Mouse (Mus musculus): ENCODE measurements at regions not wholly inside any gene's neighbourhood (a gene's known extent, or its start where the extent isn't known, plus 50 kb on each side); places are given as distances from the start of the nearest gene placed in this dataset.
"Not testable (repeated sequence)": the region's sequence is repeated elsewhere in the genome, so short reads cannot be mapped to it uniquely, and the experiment has no call there.

DNA sequence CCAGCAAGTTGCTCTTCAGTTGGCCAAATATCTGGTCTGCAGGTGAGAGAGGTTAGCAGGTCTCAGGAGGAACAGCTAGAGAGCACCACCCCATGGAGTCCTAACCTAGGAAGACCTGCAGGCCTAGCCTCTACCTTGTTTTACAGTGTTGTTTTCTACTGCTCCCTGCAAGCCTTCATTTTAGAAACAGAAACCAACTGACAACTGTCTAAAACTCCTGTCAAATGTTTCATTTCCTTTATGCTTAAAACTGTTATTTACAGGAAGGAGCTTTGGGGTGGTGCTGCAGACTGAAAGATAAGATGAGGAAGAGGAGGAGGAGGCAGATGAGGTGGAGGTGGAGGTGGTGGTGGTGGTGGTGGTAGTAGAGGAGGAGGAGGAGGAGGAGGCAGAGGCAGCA, 96.6 kb upstream of the Selenop start:
- H3K9ac ChIP-seq (ENCODE audit: low read length): no peak overlapping the region
- H3K9me3 ChIP-seq (ENCODE audit: control insufficient read depth, low read length): no peaks in the 10 kb centered on the region
- H3K27me3 ChIP-seq (replicated peaks; ENCODE audit: control insufficient read depth, insufficient read depth, low read length): no peaks in the 10 kb centered on the region
- no peak overlapping the region for H3K4me3 ChIP-seq (ENCODE audit: low read depth, low read length)
- H3K4me2 ChIP-seq (ENCODE audit: low read length): no peak overlapping the region
- H3K27ac ChIP-seq (ENCODE audit: low read depth): no peak overlapping the region
- H3K36me3 ChIP-seq (ENCODE audit: control insufficient read depth, insufficient read depth, low read length): no peaks in the 10 kb centered on the region
- H3K4me1 ChIP-seq (replicated peaks; ENCODE audit: control insufficient read depth, insufficient read depth, low read length): no peaks in the 10 kb centered on the region
- no peak for DNase-seq (ENCODE audit: low spot score)
- ATAC-seq (replicated peaks; ENCODE audit: low FRiP score, low TSS enrichment, low read depth): no peak

DNA sequence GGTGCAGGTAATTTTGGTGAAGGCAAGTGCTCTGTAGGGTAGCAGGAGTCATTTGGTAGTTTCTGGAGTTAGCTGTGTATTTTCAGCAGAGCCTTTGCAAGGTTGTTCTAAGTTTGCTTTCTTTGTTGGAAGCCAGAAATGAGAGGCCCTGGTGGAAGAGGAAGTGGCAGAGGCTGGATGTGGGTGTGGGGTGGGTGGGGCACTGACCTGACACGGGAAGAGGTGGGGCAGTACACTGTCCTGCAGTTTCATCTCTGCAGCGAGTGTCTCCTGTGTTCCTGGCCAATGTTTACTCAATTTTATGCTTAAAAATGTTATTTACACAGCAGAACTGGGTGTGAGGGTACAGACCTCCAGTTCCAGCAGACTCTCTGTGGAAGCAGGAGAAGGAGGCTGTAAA, 94.3 kb upstream of the Selenop start:
- WGBS: 33% methylated on average over 2 of the region's 2 CpGs
- no peak overlapping the region for H3K9ac ChIP-seq (ENCODE audit: low read length)
- no peak overlapping the region for H3K27ac ChIP-seq (ENCODE audit: low read depth)
- no peaks in the 10 kb centered on the region for H3K27me3 ChIP-seq (replicated peaks; ENCODE audit: control insufficient read depth, insufficient read depth, low read length)
- H3K4me3 ChIP-seq (ENCODE audit: low read depth, low read length): no peak overlapping the region
- no peaks in the 10 kb centered on the region for H3K36me3 ChIP-seq (ENCODE audit: control insufficient read depth, insufficient read depth, low read length)
- H3K4me2 ChIP-seq (ENCODE audit: low read length): no peak overlapping the region
- H3K9me3 ChIP-seq (ENCODE audit: control insufficient read depth, low read length): no peaks in the 10 kb centered on the region
- no peaks in the 10 kb centered on the region for H3K4me1 ChIP-seq (replicated peaks; ENCODE audit: control insufficient read depth, insufficient read depth, low read length)
- DNase-seq (ENCODE audit: low spot score) (no peak), ATAC-seq (replicated peaks; ENCODE audit: low FRiP score, low TSS enrichment, low read depth) (0 out of 2 replicates have a peak, but pooled peaks have one; percentile 36)

GRCm38 (mm10) chr15:3174848-3175247, 93.5 kb upstream of the Selenop start:
- ATAC-seq (replicated peaks; ENCODE audit: low FRiP score, low TSS enrichment, low read depth) (no peak), DNase-seq (ENCODE audit: low spot score) (no peak)
- Histone ChIP-seq H3K4me2 (ENCODE audit: low read length) (no peak overlapping the region), H3K4me1 (replicated peaks; ENCODE audit: control insufficient read depth, insufficient read depth, low read length) (no peaks in the 10 kb centered on the region), H3K9me3 (ENCODE audit: control insufficient read depth, low read length) (no peaks in the 10 kb centered on the region), H3K9ac (ENCODE audit: low read length) (no peak overlapping the region), H3K4me3 (ENCODE audit: low read depth, low read length) (no peak overlapping the region), H3K27ac (ENCODE audit: low read depth) (no peak overlapping the region), H3K36me3 (ENCODE audit: control insufficient read depth, insufficient read depth, low read length) (no peaks in the 10 kb centered on the region), H3K27me3 (replicated peaks; ENCODE audit: control insufficient read depth, insufficient read depth, low read length) (no peaks in the 10 kb centered on the region)
- 38% methylated on average over 2 of the region's 2 CpGs for WGBS

GRCm38 (mm10) chr15:3201912-3202653, 66.3 kb upstream of the Selenop start:
- DNase-seq (ENCODE audit: low spot score) (peak; percentile 60), ATAC-seq (replicated peaks; ENCODE audit: low FRiP score, low TSS enrichment, low read depth) (peak; percentile 66; the same call in 1 of the 2 replicates)

GRCm38 (mm10) chr15:3205522-3205921, 62.8 kb upstream of the Selenop start:
- no peak overlapping the region for H3K9ac ChIP-seq (ENCODE audit: low read length)
- no peak for ATAC-seq (replicated peaks; ENCODE audit: low FRiP score, low TSS enrichment, low read depth)

More at GRCm38 (mm10) chr15:3201912-3202653, 66.3 kb upstream of the Selenop start:
- Histone ChIP-seq H3K27me3 (replicated peaks; ENCODE audit: control insufficient read depth, insufficient read depth, low read length) (no peaks in the 10 kb centered on the region), H3K27ac (ENCODE audit: low read depth) (no peak overlapping the region), H3K4me1 (replicated peaks; ENCODE audit: control insufficient read depth, insufficient read depth, low read length) (no peaks in the 10 kb centered on the region), H3K4me2 (ENCODE audit: low read length) (no peak overlapping the region), H3K36me3 (ENCODE audit: control insufficient read depth, insufficient read depth, low read length) (no peaks in the 10 kb centered on the region), H3K9me3 (ENCODE audit: control insufficient read depth, low read length) (no peaks in the 10 kb centered on the region), H3K9ac (ENCODE audit: low read length) (no peak overlapping the region), H3K4me3 (ENCODE audit: low read depth, low read length) (no peak overlapping the region)
- 81% methylated on average over 2 of the region's 2 CpGs for WGBS

DNA sequence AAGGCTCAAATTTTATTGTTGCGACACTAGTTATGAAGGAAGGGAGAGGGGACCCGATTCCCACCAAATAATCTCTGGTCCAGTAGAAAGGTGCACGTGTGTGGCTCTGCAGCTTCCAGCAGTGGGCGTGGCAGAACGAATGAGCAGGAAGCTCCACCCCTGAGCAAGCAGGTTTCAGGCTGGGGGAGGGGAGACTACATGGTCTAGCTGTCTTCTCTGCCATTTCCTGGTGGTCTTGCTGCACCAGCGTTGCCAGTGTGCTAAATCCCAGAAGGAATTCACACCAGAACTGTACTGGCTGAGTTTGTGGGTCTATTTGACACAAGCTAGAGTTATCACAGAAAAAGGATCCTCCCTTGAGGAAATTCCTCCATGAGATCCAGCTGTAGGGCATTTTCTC, 62.3 kb upstream of the Selenop start:
- WGBS: 55% methylated on average over 6 of the region's 6 CpGs
- not testable (repeated sequence) for H3K9me3 ChIP-seq (ENCODE audit: control insufficient read depth, low read length); H3K4me3 ChIP-seq (ENCODE audit: low read depth, low read length); H3K27ac ChIP-seq (ENCODE audit: low read depth); ATAC-seq (replicated peaks; ENCODE audit: low FRiP score, low TSS enrichment, low read depth); H3K4me2 ChIP-seq (ENCODE audit: low read length); H3K27me3 ChIP-seq (replicated peaks; ENCODE audit: control insufficient read depth, insufficient read depth, low read length); DNase-seq (ENCODE audit: low spot score); H3K9ac ChIP-seq (ENCODE audit: low read length); H3K4me1 ChIP-seq (replicated peaks; ENCODE audit: control insufficient read depth, insufficient read depth, low read length); H3K36me3 ChIP-seq (ENCODE audit: control insufficient read depth, insufficient read depth, low read length)

More at GRCm38 (mm10) chr15:3205522-3205921, 62.8 kb upstream of the Selenop start:
- Histone ChIP-seq H3K4me3 (ENCODE audit: low read depth, low read length) (no peak overlapping the region), H3K4me2 (ENCODE audit: low read length) (no peak overlapping the region), H3K27me3 (replicated peaks; ENCODE audit: control insufficient read depth, insufficient read depth, low read length) (no peaks in the 10 kb centered on the region), H3K36me3 (ENCODE audit: control insufficient read depth, insufficient read depth, low read length) (no peaks in the 10 kb centered on the region), H3K4me1 (replicated peaks; ENCODE audit: control insufficient read depth, insufficient read depth, low read length) (no peaks in the 10 kb centered on the region), H3K9me3 (ENCODE audit: control insufficient read depth, low read length) (0 out of 2 replicates have a peak, but pooled peaks cover 3% of the 10 kb centered on the region), H3K27ac (ENCODE audit: low read depth) (no peak overlapping the region)
- DNase-seq (ENCODE audit: low spot score): no peak
- WGBS: 85% methylated on average over 6 of the region's 6 CpGs

DNA sequence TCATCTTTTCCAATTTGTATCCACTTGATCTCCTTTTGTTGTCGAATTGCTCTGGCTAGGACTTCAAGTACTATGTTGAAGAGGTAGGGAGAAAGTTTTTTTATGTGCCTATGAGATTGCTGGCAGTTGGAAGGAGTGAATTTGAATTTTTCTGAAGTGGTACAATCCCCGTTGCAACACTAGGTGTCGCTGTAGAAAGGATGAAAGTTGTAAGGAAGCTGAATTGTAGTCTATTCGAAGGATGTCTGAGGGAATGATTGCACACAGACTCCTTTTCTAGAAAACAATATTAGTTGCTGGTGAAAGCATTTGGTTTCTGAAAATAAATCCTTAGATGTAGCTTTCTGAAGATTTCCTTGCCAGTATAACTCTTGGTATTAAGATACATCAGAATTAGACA, 54.6 kb upstream of the Selenop start:
- no peaks in the 10 kb centered on the region for H3K9me3 ChIP-seq (ENCODE audit: control insufficient read depth, low read length)
- no peaks in the 10 kb centered on the region for H3K36me3 ChIP-seq (ENCODE audit: control insufficient read depth, insufficient read depth, low read length)
- 4% methylated on average over 4 of the region's 4 CpGs for WGBS
- ATAC-seq (replicated peaks; ENCODE audit: low FRiP score, low TSS enrichment, low read depth): no peak
- H3K4me3 ChIP-seq (ENCODE audit: low read depth, low read length): no peak overlapping the region
- no peaks in the 10 kb centered on the region for H3K27me3 ChIP-seq (replicated peaks; ENCODE audit: control insufficient read depth, insufficient read depth, low read length)
- H3K27ac ChIP-seq (ENCODE audit: low read depth): no peak overlapping the region
- no peaks in the 10 kb centered on the region for H3K4me1 ChIP-seq (replicated peaks; ENCODE audit: control insufficient read depth, insufficient read depth, low read length)
- H3K9ac ChIP-seq (ENCODE audit: low read length): no peak overlapping the region
- no peak for DNase-seq (ENCODE audit: low spot score)
- H3K4me2 ChIP-seq (ENCODE audit: low read length): no peak overlapping the region

DNA sequence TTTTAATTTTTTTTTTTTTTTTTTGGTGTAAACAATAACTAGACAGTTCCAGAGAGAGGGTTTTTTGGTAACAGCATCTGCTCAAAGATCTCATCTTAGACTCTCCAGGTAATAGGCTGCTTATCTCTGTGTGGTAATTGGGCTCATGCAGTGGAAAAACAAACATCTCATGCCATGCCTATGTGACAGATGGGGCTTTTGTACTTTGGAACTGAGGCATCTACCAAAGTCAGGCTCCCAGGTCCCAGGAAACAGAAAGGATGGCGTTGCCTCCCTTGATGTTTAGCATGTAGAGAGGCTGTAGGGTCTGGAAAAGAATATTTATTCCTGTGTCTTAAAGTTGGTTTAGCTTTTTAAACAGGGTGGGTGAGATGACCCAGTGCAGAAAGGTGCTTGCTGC, 53.1 kb upstream of the Selenop start:
- Histone ChIP-seq H3K9ac (ENCODE audit: low read length) (no peak overlapping the region), H3K27me3 (replicated peaks; ENCODE audit: control insufficient read depth, insufficient read depth, low read length) (no peaks in the 10 kb centered on the region), H3K36me3 (ENCODE audit: control insufficient read depth, insufficient read depth, low read length) (no peaks in the 10 kb centered on the region), H3K4me1 (replicated peaks; ENCODE audit: control insufficient read depth, insufficient read depth, low read length) (no peaks in the 10 kb centered on the region), H3K9me3 (ENCODE audit: control insufficient read depth, low read length) (no peaks in the 10 kb centered on the region), H3K4me2 (ENCODE audit: low read length) (no peak overlapping the region), H3K4me3 (ENCODE audit: low read depth, low read length) (no peak overlapping the region), H3K27ac (ENCODE audit: low read depth) (no peak overlapping the region)
- WGBS: 32% methylated on average over 1 of the region's 1 CpGs
- DNase-seq (ENCODE audit: low spot score) (no peak), ATAC-seq (replicated peaks; ENCODE audit: low FRiP score, low TSS enrichment, low read depth) (no peak)

Measured in intestine, embryonic 14.5 days (tissue).